Mouse (Mus musculus): ENCODE measurements around the gene Dnajb9.

GRCm38 (mm10) chr12:44197873-44198525 is 12.1 kb downstream of the Dnajb9 start:
- no peak for TF ChIP-seq CTCF (IDR thresholded peaks at IDR 0.05; ENCODE audit: borderline replicate concordance, control insufficient read depth, extremely low read depth, insufficient read depth, low read length, poor library complexity)
- no peak for TF ChIP-seq POLR2A (IDR thresholded peaks at IDR 0.05; ENCODE audit: control insufficient read depth, extremely low read depth, insufficient read depth, low read length, poor library complexity)

Data from thymus, adult 2 months (tissue).